Mouse (Mus musculus) bone marrow macrophage, adult 2 months (primary cell): ENCODE data around the gene Ctnnd1.

Source experiments
- CTCF ChIP-seq: IDR thresholded peaks from 2 replicates; pipeline ENCODE4 v1.5.1; 2012; ENCODE audit warnings: low read depth, mild to moderate bottlenecking, low read length, moderate library complexity
- POLR2A ChIP-seq: IDR thresholded peaks from 2 replicates; pipeline ENCODE4 v1.6.1; 2012; ENCODE audit warnings: mild to moderate bottlenecking, low read depth, low read length, borderline replicate concordance

DNA sequence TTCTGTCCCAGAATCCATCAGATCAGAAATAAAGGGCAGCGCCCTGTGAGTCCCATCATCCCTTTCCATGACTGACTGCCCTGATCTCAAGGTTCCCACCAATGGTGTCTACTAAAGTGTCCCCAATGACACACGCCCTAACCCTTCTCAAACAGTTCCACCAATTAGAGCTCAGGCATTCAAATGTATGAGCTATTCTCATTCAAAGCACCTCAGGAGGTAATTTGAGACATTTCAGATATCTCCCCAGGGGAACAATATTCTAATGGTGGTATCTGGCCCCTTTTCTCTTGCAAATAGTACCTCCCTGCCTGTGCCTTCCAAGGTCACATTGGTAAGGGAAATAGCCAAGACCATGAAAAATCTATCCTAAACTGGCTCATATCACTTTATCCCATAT is 71.3 kb downstream of the Ctnnd1 start:
- TF ChIP-seq POLR2A (no peak), CTCF (no peak)
